In the genomic region with DNA sequence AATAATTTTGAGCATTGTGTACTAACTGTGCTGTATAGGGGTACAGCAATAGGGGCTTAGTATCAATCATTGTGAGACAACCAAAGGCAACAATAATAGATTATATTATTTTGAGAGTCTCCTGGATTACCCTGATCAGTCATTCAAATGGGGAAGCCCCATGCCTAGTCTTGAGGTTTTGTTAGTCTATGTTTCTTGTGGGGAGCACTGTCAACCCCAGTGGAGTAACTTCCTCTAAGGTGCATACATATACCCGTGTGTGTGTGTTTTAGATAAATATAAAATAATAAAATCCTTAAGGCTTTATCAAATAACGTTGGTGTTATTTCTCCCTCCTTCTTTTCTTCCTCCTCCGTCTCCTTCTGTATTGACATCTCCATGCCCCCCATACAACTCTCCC, we compare ENCODE assay signal across 27 mouse cellular contexts.
A peak's percentile ranks its signal among the peaks of the same experiment; 100 is the strongest.
DNase-seq lines count a peak whose midpoint lies in the region; ATAC-seq and TF ChIP-seq lines count a peak whose summit lies in the region.
"Had no signal": no experiment of that assay in that cellular context is flagged by ENCODE, and none has a peak within 500 bp of the region (broad histone marks: within the 10 kb centered on the region; RNA-seq: fewer than 3 reads in every experiment).

No protein-coding gene starts in this region.

- H3K9ac ChIP-seq in MEL (ENCODE audit: control insufficient read depth, low read depth, low read length, poor library complexity, severe bottlenecking): no peak overlapping the region
- no peak overlapping the region for H3K9ac ChIP-seq in liver, embryonic 11.5 days (ENCODE audit: low read depth, low read length)
- H3K9ac ChIP-seq: embryonic facial prominence, embryonic 12.5 days; embryonic facial prominence, embryonic 15.5 days; forebrain, postnatal 0 days; heart, embryonic 12.5 days; heart, embryonic 15.5 days; hindbrain, embryonic 14.5 days had no signal

- no peaks in the 10 kb centered on the region; a peak in 1 of 4 replicates for H3K4me1 ChIP-seq in MEL (ENCODE audit: control insufficient read depth in 1 of 2, insufficient read depth in 2 of 2, low read length in 2 of 2)
- no peaks in the 10 kb centered on the region for H3K4me1 ChIP-seq in liver, embryonic 11.5 days (replicated peaks; ENCODE audit: control insufficient read depth, insufficient read depth, low read length)
- H3K4me1 ChIP-seq: embryonic facial prominence, embryonic 15.5 days; heart, embryonic 12.5 days; heart, embryonic 15.5 days had no signal

- H3K4me3 ChIP-seq in MEL (ENCODE audit: control insufficient read depth in 1 of 2, insufficient read depth in 1 of 2, low read depth in 2 of 2, low read length in 2 of 2): no peak overlapping the region
- no peak overlapping the region for H3K4me3 ChIP-seq in liver, embryonic 11.5 days (ENCODE audit: low read depth, low read length)
- H3K4me3 ChIP-seq: embryonic facial prominence, embryonic 12.5 days; embryonic facial prominence, embryonic 15.5 days; gastrocnemius, adult 2 months; heart, embryonic 12.5 days; heart, embryonic 15.5 days had no signal

- H3K9me3 ChIP-seq in MEL (replicated peaks; ENCODE audit: insufficient read depth, low read length): no peaks in the 10 kb centered on the region
- no peaks in the 10 kb centered on the region for H3K9me3 ChIP-seq in liver, embryonic 11.5 days (ENCODE audit: control insufficient read depth, low read length)
- H3K9me3 ChIP-seq: embryonic facial prominence, embryonic 12.5 days; embryonic facial prominence, embryonic 15.5 days; heart, embryonic 12.5 days; heart, embryonic 15.5 days had no signal

- no peak for TF ChIP-seq CTCF in MEL (IDR thresholded peaks at IDR 0.05 in 2 of 3, conservative IDR thresholded peaks at IDR 0.05 in 1 of 3; ENCODE audit: control insufficient read depth in 1 of 3, insufficient read depth in 1 of 3, low read depth in 2 of 3, low read length in 3 of 3, poor library complexity in 1 of 3, severe bottlenecking in 1 of 3)

- no peaks in the 10 kb centered on the region for H3K79me2 ChIP-seq in MEL (ENCODE audit: control insufficient read depth, insufficient read depth, low read length, poor library complexity)

- no peak overlapping the region for H3K27ac ChIP-seq in MEL (ENCODE audit: control insufficient read depth, low read depth, low read length)
- H3K27ac ChIP-seq in liver, embryonic 11.5 days (ENCODE audit: low read depth, low read length): no peak overlapping the region
- H3K27ac ChIP-seq: embryonic facial prominence, embryonic 12.5 days; embryonic facial prominence, embryonic 15.5 days; gastrocnemius, adult 2 months; heart, embryonic 15.5 days; hindbrain, embryonic 14.5 days; hindbrain, postnatal 0 days had no signal

- peak; percentile 67 for ATAC-seq in granulocyte monocyte progenitor cell, adult 5-6 weeks (replicated peaks; ENCODE audit: poor library complexity, severe bottlenecking)
- ATAC-seq in megakaryocyte progenitor cell, adult 5-6 weeks (replicated peaks; ENCODE audit: poor library complexity): peak; percentile 53
- no peak for ATAC-seq in liver, embryonic 11.5 days (replicated peaks; ENCODE audit: low FRiP score)
- ATAC-seq: forebrain, embryonic 14.5 days; forebrain, postnatal 0 days; hindbrain, postnatal 0 days; Patski had no signal

- TF ChIP-seq POLR2A in MEL (IDR thresholded peaks at IDR 0.05; ENCODE audit: control insufficient read depth in 1 of 2, insufficient read depth in 1 of 2, low read depth in 1 of 2, low read length in 2 of 2, poor library complexity in 1 of 2): no peak

- H3K27me3 ChIP-seq in MEL (ENCODE audit: control insufficient read depth in 1 of 2, insufficient read depth in 2 of 2, low read length in 2 of 2): no peaks in the 10 kb centered on the region; a peak in 1 of 4 replicates
- H3K27me3 ChIP-seq in liver, embryonic 11.5 days (replicated peaks; ENCODE audit: control insufficient read depth, insufficient read depth, low read length): no peaks in the 10 kb centered on the region
- H3K27me3 ChIP-seq: CH12.LX; embryonic facial prominence, embryonic 12.5 days; embryonic facial prominence, embryonic 15.5 days; heart, embryonic 12.5 days; heart, embryonic 15.5 days; Patski had no signal

- 68% methylated on average over 3 of the region's 3 CpGs for whole genome bisulfite sequencing in liver, embryonic 11.5 days

- H3K36me3 ChIP-seq in MEL (ENCODE audit: control insufficient read depth in 1 of 2, insufficient read depth in 2 of 2, low read length in 2 of 2): 0 out of 4 replicates have a peak, but pooled peaks cover 0 to 3% of the 10 kb centered on the region in 2 experiments
- H3K36me3 ChIP-seq in liver, embryonic 11.5 days (ENCODE audit: control insufficient read depth, insufficient read depth, low read length): no peaks in the 10 kb centered on the region
- H3K36me3 ChIP-seq: embryonic facial prominence, embryonic 12.5 days; embryonic facial prominence, embryonic 15.5 days; G1E; heart, embryonic 12.5 days; heart, embryonic 15.5 days had no signal

- no peak for TF ChIP-seq EP300 in MEL (IDR thresholded peaks at IDR 0.05; ENCODE audit: low read depth in 1 of 2, low read length in 2 of 2)

- no peak for TF ChIP-seq RAD21 in MEL (IDR thresholded peaks at IDR 0.05; ENCODE audit: low read depth, low read length)

- no peak overlapping the region for H3K4me2 ChIP-seq in liver, embryonic 11.5 days
- H3K4me2 ChIP-seq: embryonic facial prominence, embryonic 12.5 days; embryonic facial prominence, embryonic 15.5 days; heart, embryonic 12.5 days; heart, embryonic 15.5 days; hindbrain, embryonic 14.5 days had no signal

- DNase-seq in MEL (ENCODE audit: low read depth, low spot score): peak; percentile 56
- DNase-seq in ovary, adult 18-20 months (ENCODE audit: low spot score): no peak
- no peak for DNase-seq in right cerebral cortex, adult 18-20 months
- no peak for DNase-seq in liver, embryonic 11.5 days (ENCODE audit: low spot score)
- DNase-seq: adrenal gland, postnatal 10 days; adrenal gland, postnatal 36 days; cerebellum, adult 18-20 months; cerebellum, adult 9-10 months; cerebellum, postnatal 14 days; forebrain, postnatal 0 days; gastrocnemius, adult 2 months; gastrocnemius, postnatal 14 days; heart, adult 18-20 months; heart, postnatal 10 days; heart, postnatal 36 days had no signal

TF ChIP-seq in MEL, 35 proteins besides CTCF, POLR2A, EP300 and RAD21:
- no peak for TF ChIP-seq TCF12 (IDR thresholded peaks at IDR 0.05; ENCODE audit: low read depth, low read length)
- TF ChIP-seq TAL1 (IDR thresholded peaks at IDR 0.05; ENCODE audit: low read length): no peak
- TF ChIP-seq USF1 (IDR thresholded peaks at IDR 0.05; ENCODE audit: low read depth, low read length): no peak
- no peak for TF ChIP-seq MAZ (IDR thresholded peaks at IDR 0.05; ENCODE audit: low read depth, low read length)
- TF ChIP-seq ZC3H11A (IDR thresholded peaks at IDR 0.05; ENCODE audit: low read depth, low read length): no peak
- no peak for TF ChIP-seq GATA1 (IDR thresholded peaks at IDR 0.05; ENCODE audit: low read depth, low read length)
- TF ChIP-seq MAFK (IDR thresholded peaks at IDR 0.05; ENCODE audit: borderline replicate concordance, low read depth, low read length): no peak
- TF ChIP-seq NELFE (IDR thresholded peaks at IDR 0.05; ENCODE audit: low read depth, low read length): no peak
- TF ChIP-seq ELF1 (IDR thresholded peaks at IDR 0.05; ENCODE audit: low read depth, low read length): no peak
- TF ChIP-seq MAX (IDR thresholded peaks at IDR 0.05; ENCODE audit: low read length): no peak
- no peak for TF ChIP-seq GABPA (IDR thresholded peaks at IDR 0.05; ENCODE audit: low read depth, low read length)
- TF ChIP-seq NRF1 (IDR thresholded peaks at IDR 0.05; ENCODE audit: insufficient read depth, low read depth, low read length, poor library complexity, severe bottlenecking): no peak
- TF ChIP-seq E2F4 (IDR thresholded peaks at IDR 0.05; ENCODE audit: borderline replicate concordance, low read depth, low read length): no peak
